Mouse (Mus musculus): ENCODE data around the gene Slc35b2. TPM values are rescaled to one million over a fixed set of nuclear protein-coding genes. Genes with fewer than 3 reads are reported as not detected.
A peak's percentile ranks its signal among the peaks of the same experiment; 100 is the strongest.

Gene Slc35b2
- 10 to 100 TPM; 34.5 to 36.8 TPM for total RNA-seq (2021)

DNA sequence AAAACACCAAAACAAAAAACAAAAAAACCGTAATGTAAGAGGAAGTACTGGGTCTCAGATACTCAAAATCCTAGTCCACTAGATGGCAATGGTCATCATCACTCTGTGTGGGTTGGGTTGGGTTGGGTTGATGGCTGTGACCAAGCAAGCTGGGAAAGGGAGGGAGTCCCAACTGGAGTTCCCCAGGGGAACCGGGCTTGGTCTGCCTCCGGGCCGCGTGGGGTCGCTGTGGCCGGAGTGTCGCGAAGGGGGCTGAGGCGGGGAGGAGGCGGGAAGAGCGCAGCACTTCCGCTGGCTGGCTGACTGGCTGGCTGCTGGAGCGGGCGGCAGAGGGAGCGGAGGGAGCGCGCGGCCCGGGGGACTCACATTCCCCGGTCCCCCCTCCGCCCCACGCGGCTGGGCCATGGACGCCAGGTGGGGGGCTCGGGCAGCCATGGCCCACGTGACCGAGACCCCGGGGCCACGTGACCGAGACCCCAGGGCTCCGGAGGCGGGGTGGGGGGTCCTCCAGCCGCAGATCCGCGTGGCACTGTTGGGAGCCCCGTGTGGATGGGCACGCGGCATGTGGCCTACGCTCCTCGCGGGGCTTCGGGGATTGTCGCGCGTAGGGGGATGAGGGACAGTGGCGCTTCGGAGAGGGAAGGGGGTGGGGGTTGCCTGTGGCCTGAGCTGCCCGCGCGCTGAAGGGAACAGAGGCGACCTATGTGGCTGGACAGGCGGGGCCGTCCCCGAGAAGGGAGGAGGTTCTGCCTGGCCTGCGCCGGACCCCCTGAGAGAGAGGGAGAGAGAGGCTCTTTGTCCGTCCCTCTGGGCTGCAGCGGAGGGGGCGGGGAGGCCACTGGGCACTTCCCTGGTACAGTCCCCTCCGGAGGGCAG lies at the start of gene Slc35b2:
Slc35b2 (plus strand) TSS at position 220 of the 876 bp plus-strand sequence.
- intact Hi-C loops (cut with DNase I), result no loop called here
- peak; percentile 96 to 98 for DNase-seq

DNA sequence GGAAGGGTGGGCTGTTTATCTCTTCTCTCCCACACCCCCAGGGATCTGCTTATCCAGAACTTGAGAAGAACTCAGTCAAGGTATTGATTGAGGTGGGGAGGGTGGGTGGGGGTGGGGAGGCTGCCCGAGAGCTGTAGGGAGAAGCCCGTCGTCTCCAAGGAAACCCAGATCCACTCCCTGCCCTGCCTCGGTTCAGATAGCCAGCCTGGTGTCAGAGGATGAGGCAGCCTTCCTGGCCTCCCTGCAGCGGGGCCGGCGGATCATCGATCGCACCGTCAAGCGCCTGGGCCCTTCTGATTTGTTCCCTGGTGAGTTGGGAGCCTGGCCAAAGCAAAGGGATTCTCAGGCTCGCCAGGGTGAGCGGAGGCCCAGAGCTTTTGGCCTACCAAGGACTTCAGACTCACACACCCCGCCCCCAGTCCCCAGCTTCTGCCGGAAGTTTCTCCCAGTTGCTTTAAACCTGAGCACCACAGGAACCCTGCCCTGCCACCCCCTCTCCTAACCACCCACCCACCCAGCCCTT lies 48.4 kb upstream of the Slc35b2 start:
- intact Hi-C loops (cut with DNase I), result no loop called here

DNA sequence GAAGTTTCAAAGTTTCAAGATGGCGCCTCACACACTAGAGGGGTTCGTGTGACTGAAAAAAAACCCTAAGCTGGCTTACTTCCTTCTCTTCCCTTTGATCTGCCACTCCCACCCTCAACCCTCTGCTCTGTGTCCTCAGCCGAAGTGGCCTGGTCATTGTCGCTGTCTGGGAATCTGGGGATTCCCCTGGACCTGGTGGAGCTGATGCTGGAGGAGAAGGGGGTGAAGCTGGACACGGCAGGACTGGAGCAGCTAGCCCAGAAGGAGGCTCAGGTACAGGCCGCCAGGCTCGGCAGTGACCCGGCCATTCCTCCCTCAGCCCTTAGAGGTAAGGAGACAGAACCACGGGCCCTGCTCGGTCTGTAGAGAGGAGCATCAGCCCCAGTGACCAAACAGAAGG lies 47.9 kb upstream of the Slc35b2 start:
- intact Hi-C loops (cut with DNase I), result loop anchor here (1.0 to 2.0 kb wide), 2 partner anchors 36 to 127 kb away; no protein-coding TSS in a partner anchor
- DNase-seq, result no peak

More for the DNA sequence above, 48.4 kb upstream of the Slc35b2 start:
- no peak for DNase-seq

DNA sequence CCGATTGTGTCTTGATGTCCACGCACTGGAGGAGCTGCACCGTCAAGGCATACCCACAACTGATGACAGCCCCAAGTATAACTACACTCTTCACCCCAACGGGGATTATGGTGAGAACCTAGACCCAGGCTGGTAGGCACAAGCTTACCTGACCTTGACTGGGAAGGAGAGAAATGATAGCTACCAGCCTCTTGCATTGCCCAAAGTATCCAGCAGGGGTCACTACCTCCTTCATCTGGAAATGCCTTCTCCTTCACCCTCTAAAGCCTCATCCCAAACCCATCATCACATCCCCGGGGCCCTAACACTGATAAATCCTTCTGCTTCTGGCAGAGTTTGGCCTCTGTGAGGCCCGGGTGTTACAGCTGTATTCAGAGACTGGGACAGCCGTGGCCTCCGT lies 47.2 kb upstream of the Slc35b2 start:
- DNase-seq, result peak; percentile 83 to 91

DNA sequence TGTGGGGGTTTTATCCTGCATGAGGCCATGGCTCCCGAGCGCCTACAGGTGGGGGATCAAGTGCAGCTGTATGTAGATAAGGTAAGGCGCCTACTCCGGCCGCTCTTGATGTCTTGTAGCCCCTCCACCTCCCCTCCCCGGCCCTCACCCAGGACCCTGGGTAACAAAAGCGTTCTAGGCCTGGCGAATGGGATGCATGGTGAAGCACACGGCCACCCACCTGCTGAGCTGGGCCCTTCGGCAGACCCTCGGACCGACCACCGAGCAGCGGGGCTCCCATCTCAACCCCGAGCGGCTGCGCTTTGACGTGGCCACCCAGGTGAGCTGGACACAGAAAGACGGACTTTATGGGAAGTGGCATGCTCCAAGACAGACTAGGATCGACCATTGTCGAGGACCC lies 46.5 kb upstream of the Slc35b2 start:
- intact Hi-C loops (cut with DNase I), result loop anchor here (2.0 kb wide), 1 partner anchor 126 kb away; no protein-coding TSS in a partner anchor
- DNase-seq, result no peak

More for the DNA sequence above, 47.2 kb upstream of the Slc35b2 start:
- intact Hi-C loops (cut with DNase I), result loop anchor here (1.0 to 2.0 kb wide), 2 partner anchors 36 to 126 kb away; no protein-coding TSS in a partner anchor

DNA sequence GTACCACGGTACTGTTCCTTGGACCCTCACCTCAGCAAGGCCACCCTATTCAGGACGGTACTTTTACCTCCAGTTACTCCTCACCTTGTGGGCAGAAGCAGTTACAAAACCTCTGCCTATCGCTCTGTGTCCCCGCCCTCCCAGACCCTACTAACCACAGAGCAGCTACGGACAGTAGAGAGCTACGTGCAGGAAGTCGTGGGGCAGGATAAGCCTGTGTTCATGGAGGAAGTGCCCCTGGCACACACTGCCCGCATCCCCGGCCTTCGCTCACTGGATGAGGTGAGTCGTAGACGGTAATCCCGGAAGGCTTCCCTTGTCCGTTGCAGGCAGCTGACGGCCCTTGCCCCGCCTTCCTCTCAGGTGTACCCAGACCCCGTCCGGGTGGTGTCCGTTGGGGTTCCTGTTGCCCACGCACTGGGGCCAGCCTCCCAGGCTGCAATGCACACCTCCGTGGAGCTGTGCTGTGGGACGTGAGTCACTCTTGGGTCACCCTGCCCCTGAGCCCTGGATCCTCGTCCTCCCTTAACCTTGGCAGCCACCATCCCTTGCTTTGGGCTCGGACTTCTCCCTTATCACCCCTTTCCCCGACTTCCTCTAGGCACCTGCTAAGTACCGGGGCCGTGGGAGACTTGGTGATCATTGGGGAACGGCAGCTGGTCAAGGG lies 46.0 kb upstream of the Slc35b2 start:
- intact Hi-C loops (cut with DNase I), result loop anchor here (2.0 kb wide), 1 partner anchor 125 kb away; no protein-coding TSS in a partner anchor

DNA sequence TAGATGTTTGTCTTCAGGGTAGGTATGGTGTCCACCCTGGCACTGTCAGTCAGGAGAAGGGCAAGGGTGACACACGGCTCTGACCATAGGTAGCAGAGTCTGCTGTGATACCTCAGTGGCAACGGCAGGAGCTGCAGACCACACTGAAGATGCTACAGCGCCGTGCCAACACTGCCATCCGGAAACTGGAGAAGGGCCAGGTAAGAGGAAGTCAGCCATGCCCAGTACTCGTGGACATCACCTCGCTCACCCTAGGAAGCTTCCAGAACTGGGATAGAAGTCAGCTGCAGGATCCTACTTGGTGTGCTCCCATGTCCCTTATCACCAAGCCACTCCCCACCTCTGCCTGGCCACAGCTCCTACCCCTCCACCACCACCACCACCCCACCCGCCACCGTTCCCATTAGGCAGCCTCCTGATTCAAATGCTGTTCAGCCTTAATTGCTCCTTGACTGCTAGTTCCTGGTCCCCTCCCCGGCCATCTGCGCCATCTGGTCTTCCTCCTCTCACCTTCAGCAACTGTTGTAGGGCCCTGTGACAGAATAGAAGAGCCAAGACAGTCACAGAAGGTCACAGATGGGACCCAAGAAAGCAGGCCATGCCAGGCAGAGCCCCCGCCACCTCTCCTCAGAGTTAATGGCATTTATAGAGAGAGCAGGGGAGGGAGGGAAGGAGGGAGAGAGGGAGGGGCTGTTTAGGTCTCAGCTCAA lies 44.8 kb upstream of the Slc35b2 start:
- no peak for DNase-seq
- intact Hi-C loops (cut with DNase I), result no loop called here

More for the DNA sequence above, 46.0 kb upstream of the Slc35b2 start:
- DNase-seq, result no peak

DNA sequence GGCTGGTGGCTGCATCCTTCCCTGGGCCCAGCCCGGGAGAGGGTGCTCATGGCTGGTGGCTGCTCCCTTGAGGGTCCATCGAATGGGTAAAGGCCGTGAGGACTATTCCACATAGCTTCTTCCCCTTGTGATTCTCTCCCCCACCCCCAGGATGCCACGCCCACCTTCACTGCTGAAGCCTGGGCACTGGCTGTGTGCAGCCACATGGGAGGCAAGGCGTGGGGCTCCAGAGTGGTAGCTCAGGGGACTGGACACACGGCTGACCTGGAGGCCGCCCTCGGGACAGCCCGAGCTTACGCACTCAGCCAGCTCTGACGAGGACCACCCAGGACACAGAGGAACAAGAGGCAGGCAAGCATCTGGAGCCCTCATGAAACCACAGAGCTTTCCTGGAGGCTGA lies 43.5 kb upstream of the Slc35b2 start:
- no peak for DNase-seq
- intact Hi-C loops (cut with DNase I), result no loop called here

DNA sequence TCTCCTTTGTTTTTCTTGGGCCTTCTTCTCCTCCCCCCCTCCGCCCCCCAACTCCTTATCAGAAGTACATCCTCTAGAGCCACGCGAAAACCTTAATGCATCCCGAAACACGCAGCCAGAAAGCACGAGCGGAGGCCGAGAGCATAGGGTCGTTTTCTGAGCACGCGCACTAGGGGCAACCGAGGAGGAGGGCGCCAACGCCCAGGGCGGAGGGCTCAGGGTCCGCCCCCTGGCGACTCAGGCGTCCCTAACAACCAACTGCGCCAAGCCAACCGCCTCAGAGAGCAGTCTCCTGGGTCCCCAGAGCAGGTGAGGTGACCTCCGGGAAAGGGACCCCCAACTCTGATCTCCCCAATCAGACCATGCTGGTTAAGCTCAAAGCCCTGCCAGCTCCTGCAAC lies 40.4 kb upstream of the Slc35b2 start, which contains the start of gene Tcte1:
Tcte1 (plus strand) TSS at position 172 of the 400 bp plus-strand sequence.
- intact Hi-C loops (cut with DNase I), result no loop called here
- DNase-seq, result peak in 1 of 2 experiments; percentile 20

DNA sequence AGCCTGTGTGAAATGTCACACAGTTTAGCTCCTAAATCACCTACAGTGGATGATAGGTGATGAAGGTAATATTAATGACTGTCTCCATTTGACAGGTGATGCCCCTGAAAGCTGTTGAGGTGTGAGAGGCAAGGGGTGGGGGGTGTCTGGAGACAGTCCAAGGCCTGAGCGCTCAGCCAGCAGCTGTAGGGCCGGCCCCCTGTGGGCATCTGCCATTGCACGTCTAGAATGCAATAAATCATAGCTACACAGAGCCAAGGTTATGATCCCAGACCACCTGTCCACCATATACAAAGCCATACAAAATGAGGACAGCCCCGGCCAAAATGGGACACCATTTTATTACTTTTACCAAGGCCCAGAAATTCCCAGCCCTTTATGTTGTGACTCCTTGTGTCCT lies 38.7 kb upstream of the Slc35b2 start:
- DNase-seq, result no peak
- intact Hi-C loops (cut with DNase I), result no loop called here

DNA sequence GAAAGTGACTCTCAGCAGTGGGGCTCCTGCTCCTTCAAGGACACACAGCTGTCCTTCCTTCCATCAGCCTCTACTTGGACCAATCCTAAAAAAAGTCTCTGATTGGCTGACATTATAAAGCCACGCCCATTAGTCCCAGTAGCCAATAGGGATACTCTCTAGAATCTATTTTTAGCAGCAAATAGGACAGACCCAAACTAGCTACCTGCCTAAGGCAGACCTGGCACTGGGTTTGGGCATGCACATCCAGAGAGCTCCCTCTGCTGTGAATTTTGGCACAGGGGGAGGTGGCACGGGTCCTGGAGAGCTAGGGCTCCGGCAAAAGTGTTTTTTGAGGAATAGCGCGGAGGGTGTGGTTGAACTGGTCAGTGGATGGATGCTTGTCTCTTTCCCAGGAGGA lies 37.1 kb upstream of the Slc35b2 start:
- DNase-seq, result no peak
- intact Hi-C loops (cut with DNase I), result no loop called here

DNA sequence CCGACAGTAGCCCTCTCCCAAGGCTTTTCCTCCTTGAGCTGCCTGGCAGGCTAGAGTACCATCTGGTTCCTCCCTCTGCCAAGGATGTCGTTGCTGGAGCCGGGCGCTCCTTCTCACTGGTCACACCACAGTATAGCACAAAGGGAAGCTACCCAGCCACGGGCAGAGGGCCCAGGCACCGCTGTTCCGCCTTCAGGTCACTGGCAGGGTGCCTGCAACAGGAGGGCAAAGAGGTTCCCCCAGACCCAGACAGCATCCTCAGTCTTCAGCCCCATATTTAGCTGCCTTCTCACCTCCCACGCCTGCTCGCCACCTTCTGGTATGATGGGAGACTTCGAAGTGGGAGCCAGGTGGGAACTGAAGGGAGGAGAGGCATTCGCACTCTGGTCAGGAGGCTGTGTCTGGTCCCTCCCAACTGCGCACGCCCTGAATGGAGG lies 33.3 kb upstream of the Slc35b2 start:
- no peak for DNase-seq
- intact Hi-C loops (cut with DNase I), result no loop called here

DNA sequence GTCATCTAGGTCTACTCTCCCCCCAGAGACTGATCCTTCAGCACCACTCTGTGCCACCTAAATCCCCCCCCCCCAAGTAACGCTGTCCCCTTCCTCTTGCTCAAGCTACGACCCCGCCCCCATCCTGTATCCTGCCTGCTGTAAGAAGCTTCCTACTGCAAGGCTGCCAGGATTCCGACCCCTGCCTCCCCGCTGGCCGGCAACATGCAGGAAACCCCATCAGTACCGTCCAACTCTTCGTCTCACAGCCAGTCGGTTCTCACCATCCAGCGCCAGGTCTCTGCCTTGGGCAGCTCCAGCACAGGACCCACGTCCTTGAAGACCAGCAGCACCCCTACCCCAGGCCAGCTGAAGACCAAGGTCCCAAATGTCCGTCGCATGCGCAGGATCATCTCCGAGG lies 30.8 kb upstream of the Slc35b2 start:
- no peak for DNase-seq

DNA sequence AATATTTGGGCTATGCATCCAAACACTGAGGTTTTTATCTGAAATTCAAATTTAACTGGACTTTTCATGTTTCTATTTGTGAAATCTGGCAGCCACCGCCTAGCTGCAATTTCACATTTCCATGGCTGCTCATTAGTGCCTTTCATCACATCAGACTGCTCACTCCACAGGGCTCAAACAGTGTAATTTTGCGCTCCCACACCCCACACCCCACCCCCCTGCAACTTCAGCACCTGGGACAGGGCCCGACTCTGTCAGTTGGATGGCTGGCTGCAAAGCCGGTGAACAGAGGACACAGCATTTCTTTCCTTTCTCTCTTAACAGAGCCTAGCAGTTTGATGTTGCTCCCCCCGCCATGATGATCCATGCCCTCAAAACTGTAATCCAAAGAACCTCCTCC lies 27.4 kb upstream of the Slc35b2 start:
- intact Hi-C loops (cut with DNase I), result no loop called here
- peak; percentile 24 to 57 for DNase-seq

More for the DNA sequence above, 30.8 kb upstream of the Slc35b2 start:
- intact Hi-C loops (cut with DNase I), result no loop called here

DNA sequence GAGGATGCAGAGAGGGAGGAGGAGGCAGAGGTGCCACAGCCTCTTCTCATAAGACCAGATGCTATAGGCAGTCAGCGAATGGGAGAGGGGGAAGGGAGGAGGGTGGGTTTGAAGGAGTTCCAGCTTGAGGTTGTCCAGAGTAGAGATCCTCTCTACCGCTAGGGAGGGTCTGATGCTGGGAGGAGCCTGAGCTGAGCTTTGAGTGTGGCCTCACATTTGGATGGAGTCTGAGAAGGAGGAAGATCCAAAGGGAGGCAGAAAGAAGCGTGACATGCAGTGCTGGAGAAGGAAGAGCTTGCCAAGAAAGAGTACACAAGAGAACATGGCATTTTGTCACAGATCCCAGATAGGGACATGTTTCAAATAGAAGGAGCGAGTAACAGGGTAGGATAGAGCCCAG lies 25.3 kb upstream of the Slc35b2 start:
- no peak for DNase-seq
- intact Hi-C loops (cut with DNase I), result no loop called here

DNA sequence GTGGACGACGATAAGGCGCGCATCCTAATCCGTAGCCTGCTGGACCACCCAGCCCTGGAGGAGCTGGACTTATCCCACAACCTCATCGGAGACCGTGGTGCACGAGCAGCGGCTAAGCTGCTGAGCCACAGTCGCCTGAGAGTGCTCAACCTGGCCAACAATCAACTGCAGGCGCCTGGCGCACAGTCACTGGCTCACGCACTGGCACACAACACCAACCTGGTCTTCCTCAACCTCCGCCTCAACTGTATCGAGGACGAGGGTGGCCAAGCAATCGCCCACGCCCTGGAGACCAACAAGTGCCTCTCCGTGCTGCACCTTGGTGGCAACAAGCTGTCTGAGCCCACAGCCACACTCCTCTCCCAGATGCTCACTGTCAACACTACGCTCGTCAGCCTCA lies 24.0 kb upstream of the Slc35b2 start:
- intact Hi-C loops (cut with DNase I), result no loop called here
- no peak for DNase-seq

DNA sequence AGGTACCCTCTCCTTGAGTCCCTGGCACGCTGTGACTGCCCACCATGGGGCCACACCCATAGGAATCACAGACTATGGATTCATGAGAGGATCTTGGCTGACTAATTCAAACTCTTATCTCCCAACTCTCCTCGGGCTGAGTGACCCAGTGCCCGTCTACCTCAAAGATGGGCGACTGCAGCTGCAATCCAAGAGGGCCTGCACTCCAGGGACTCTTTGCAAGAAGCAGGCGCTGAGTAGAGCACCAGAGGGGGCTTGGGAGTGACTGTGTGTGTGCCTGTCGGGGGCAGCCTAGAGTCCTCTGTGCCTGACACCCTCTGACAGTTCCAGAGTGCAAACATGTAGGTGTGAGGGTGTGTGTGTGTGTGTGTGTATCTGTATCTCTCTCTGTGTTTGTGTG lies 21.5 kb upstream of the Slc35b2 start:
- DNase-seq, result no peak
- intact Hi-C loops (cut with DNase I), result no loop called here

DNA sequence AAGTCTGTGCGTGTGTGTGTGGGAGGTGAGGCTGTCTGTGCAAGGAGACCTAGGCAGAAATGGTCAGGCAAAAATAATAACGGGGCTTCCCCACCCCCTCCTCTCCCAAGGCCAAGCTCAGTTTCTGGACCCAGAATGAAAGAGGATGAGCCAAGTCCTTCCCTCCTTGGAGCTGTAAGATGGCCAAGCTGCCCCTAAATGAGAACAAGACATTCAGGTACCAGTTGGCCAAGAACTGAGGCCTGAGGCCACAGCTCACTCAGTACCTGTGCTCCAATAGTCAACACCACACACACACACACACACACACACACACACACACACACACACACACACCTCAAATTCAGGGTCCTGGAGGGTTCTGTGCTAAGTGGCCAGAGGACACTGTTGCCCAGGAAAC lies 21.0 kb upstream of the Slc35b2 start:
- intact Hi-C loops (cut with DNase I), result no loop called here
- DNase-seq, result no peak

DNA sequence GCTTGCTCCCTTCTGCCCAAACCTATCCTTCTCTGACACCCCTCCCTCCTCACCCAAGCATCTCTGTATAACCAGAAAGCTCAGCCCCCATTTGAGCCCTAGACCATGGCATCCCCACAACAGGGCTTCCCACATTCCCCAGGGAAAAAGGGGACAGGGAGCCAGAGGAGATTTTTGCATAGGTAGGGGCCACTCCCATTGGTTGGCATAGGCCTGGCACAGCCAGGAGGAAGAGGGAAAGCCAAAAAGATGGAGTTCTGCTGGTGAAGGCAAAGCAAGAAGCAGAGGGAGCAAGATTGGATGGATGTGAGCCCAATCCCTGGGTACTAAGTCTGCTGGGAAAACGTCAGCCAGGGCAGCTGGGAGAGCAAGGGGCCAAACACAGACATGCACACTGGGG lies 20.6 kb upstream of the Slc35b2 start:
- intact Hi-C loops (cut with DNase I), result no loop called here
- DNase-seq, result no peak

DNA sequence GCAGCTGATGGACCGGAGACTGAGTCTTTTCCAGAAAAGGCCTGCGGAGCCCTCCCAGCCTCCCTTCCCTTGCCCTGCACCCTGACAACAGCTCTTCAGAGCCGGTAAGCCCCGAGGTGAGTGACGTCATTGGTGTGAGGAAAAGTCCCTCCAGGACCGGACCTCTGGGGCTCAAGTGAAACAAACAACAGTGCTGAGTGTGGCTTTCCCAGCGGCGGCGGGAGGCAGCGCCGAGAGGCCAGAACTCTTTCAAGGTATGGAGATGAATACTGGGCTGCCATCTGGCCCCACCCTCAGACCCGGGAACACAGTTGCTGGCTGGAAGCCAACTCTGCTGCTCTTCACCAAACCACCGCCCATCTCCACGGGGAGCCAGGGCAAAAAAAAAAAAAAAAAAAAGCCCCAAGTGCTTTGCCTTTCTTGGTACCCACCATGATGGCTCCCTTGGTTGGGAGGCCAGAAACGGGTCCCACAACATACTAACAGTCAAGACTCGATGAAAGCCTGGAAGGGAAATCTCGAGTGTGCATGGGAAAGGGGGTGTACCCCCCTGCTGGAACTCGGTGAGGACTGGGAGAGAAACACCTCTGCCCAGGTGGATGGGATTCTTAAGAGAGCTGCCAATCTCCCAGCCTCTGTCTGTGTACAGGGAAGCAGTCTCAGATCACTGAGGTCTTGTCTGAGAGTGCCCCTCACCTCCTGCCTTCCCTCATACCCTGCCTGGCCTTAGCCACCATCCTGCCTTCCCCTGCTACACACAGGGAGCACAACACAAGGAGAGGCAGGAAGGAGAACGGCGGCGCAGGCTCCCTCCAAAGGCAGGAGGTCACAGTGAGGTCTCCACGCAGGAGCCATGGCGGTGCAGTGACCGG lies 19.4 kb upstream of the Slc35b2 start:
- DNase-seq, result no peak
- intact Hi-C loops (cut with DNase I), result no loop called here
